Mouse (Mus musculus) stomach, embryonic 15.5 days (tissue): ENCODE data around the gene Cdh24. TPM values are rescaled to one million over a fixed set of nuclear protein-coding genes. Genes with fewer than 3 reads are reported as not detected.
"Not testable (repeated sequence)": the region's sequence is repeated elsewhere in the genome, so short reads cannot be mapped to it uniquely, and the experiment has no call there.

ENCODE experiments used
- ATAC-seq: fragments of 200-750 bp; cut with Nextera tagmentation; 2 replicates; pipeline ENCODE4 v1.8.0; 2017; ENCODE audit warnings: low read depth, moderate number of reproducible peaks, moderate TSS enrichment; ENCODE audit not compliant: insufficient read depth, low FRiP score
- H3K27ac ChIP-seq: fragments of 300-500 bp; sonication (generic); 2 replicates; pipeline ENCODE4 v1.5.1; 2015; ENCODE audit warnings: mild to moderate bottlenecking, inconsistent platforms
- H3K27me3 ChIP-seq: fragments of 300-500 bp; sonication (generic); replicated peaks from 2 replicates; pipeline ENCODE4 v1.6.1; 2015; ENCODE audit warnings: inconsistent platforms
- H3K36me3 ChIP-seq: fragments of 300-500 bp; sonication (generic); 2 replicates; pipeline ENCODE4 v1.6.1; 2015; ENCODE audit warnings: inconsistent platforms
- H3K4me1 ChIP-seq: fragments of 300-500 bp; sonication (generic); 2 replicates; pipeline ENCODE4 v1.6.1; 2015; ENCODE audit warnings: inconsistent platforms
- H3K4me2 ChIP-seq: fragments of 300-500 bp; sonication (generic); 2 replicates; pipeline ENCODE4 v1.6.1; 2015; ENCODE audit warnings: mild to moderate bottlenecking, inconsistent platforms
- H3K4me3 ChIP-seq: fragments of 300-500 bp; sonication (generic); replicated peaks from 2 replicates; pipeline ENCODE4 v1.5.1; 2015; ENCODE audit warnings: inconsistent platforms
- H3K9ac ChIP-seq: fragments of 300-500 bp; sonication (generic); 2 replicates; pipeline ENCODE4 v1.6.1; 2015; ENCODE audit warnings: inconsistent platforms
- H3K9me3 ChIP-seq: fragments of 300-500 bp; sonication (generic); 2 replicates; pipeline ENCODE4 v1.6.1; 2016; ENCODE audit warnings: inconsistent platforms
- WGBS: fragments of 180-500 bp; shearing (Covaris S2); methylation state at CpG from one replicate; pipeline ENCODE4 v1.1.7; 2015; 5-methylcytosine and 5-hydroxymethylcytosine counted together
- polyA plus RNA-seq: library from polyadenylated mRNA; unstranded; fragments of >200 nt; fragmentation: Nextera tagmentation; extraction: Ambion mirVana; gene quantifications from 2 replicates; pipeline ENCODE4 v1.2.1, GENCODE M21; 2015

The Cdh24 gene
- polyA plus RNA-seq, 1 experiment from 2014 or later, result 3.7 TPM

- Histone ChIP-seq H3K4me1 (no peaks in the 10 kb centered on the region; the same call in 1 of the 2 replicates), H3K27me3 (no peaks in the 10 kb centered on the region), H3K9me3 (no peaks in the 10 kb centered on the region), H3K36me3 (peaks cover 8% of the 10 kb centered on the region), H3K4me3 (peak within 1 kb of the TSS; percentile 90), H3K9ac (peak within 1 kb of the TSS; percentile 82), H3K4me2 (peak within 1 kb of the TSS; percentile 65), H3K27ac (peak within 1 kb of the TSS; percentile 53)
- peak; percentile 91 for ATAC-seq
- WGBS, result under 1% methylated on average over 24 of the region's 25 CpGs
Measured at GRCm38 (mm10) chr14:54617897-54618365, 23.2 kb downstream of the Cdh24 start, which contains the start of gene Psmb5. TSS of gene Psmb5 (minus strand) at chr14:54618022.

- Histone ChIP-seq H3K9me3 (no peaks in the 10 kb centered on the region), H3K27ac (peak overlapping the region; percentile 53), H3K4me1 (no peaks in the 10 kb centered on the region; the same call in 1 of the 2 replicates), H3K36me3 (peaks cover 12% of the 10 kb centered on the region), H3K27me3 (no peaks in the 10 kb centered on the region), H3K9ac (peak overlapping the region; percentile 82), H3K4me2 (peak overlapping the region; percentile 65), H3K4me3 (peak overlapping the region; percentile 90)
- WGBS, result 1% methylated on average over 38 of the region's 38 CpGs
- ATAC-seq, result peak; percentile 28; the same call in 1 of the 2 replicates
Measured at GRCm38 (mm10) chr14:54617152-54617896, 23.8 kb downstream of the Cdh24 start.

- H3K27ac ChIP-seq, result no peak overlapping the region
- H3K9me3 ChIP-seq, result no peaks in the 10 kb centered on the region
- no peaks in the 10 kb centered on the region; the same call in 1 of the 2 replicates for H3K4me1 ChIP-seq
- H3K27me3 ChIP-seq, result no peaks in the 10 kb centered on the region
- H3K4me3 ChIP-seq, result no peak overlapping the region
- WGBS, result 93% methylated on average over 16 of the region's 16 CpGs
- peaks cover 16% of the 10 kb centered on the region for H3K36me3 ChIP-seq
- H3K4me2 ChIP-seq, result 0 out of 2 replicates have a peak overlapping the region, but pooled peaks have one; percentile 65
- ATAC-seq, result no peak
- H3K9ac ChIP-seq, result no peak overlapping the region
Measured at GRCm38 (mm10) chr14:54616226-54616825, 24.8 kb downstream of the Cdh24 start.

GRCm38 (mm10) chr14:54614130-54614529 lies 27.0 kb downstream of the Cdh24 start:
- ATAC-seq, H3K4me2 ChIP-seq, H3K9me3 ChIP-seq, H3K27ac ChIP-seq, H3K4me3 ChIP-seq, H3K27me3 ChIP-seq, H3K4me1 ChIP-seq, H3K9ac ChIP-seq: not testable (repeated sequence)
- 89% methylated on average over 16 of the region's 16 CpGs for WGBS
- peaks cover 16% of the 10 kb centered on the region for H3K36me3 ChIP-seq

- no peaks in the 10 kb centered on the region for H3K4me1 ChIP-seq
- WGBS, result 79% methylated on average over 6 of the region's 6 CpGs
Measured at GRCm38 (mm10) chr14:54610648-54611047, 30.5 kb downstream of the Cdh24 start.

GRCm38 (mm10) chr14:54609962-54610361 lies 31.2 kb downstream of the Cdh24 start:
- Histone ChIP-seq H3K36me3 (peaks cover 16% of the 10 kb centered on the region), H3K27ac (no peak overlapping the region), H3K4me2 (no peak overlapping the region), H3K4me1 (no peaks in the 10 kb centered on the region), H3K9ac (no peak overlapping the region), H3K4me3 (no peak overlapping the region), H3K27me3 (no peaks in the 10 kb centered on the region), H3K9me3 (no peaks in the 10 kb centered on the region)
- 81% methylated on average over 4 of the region's 4 CpGs for WGBS
- no peak for ATAC-seq

More at GRCm38 (mm10) chr14:54610648-54611047, 30.5 kb downstream of the Cdh24 start:
- no peaks in the 10 kb centered on the region for H3K9me3 ChIP-seq
- no peak overlapping the region for H3K4me3 ChIP-seq
- no peak overlapping the region for H3K9ac ChIP-seq
- peaks cover 16% of the 10 kb centered on the region for H3K36me3 ChIP-seq
- ATAC-seq, result no peak
- no peaks in the 10 kb centered on the region for H3K27me3 ChIP-seq
- no peak overlapping the region for H3K4me2 ChIP-seq
- no peak overlapping the region for H3K27ac ChIP-seq

- no peak overlapping the region; the same call in 1 of the 2 replicates for H3K27ac ChIP-seq
- no peak for ATAC-seq
- H3K4me2 ChIP-seq, result no peak overlapping the region
- no peaks in the 10 kb centered on the region for H3K27me3 ChIP-seq
- H3K4me3 ChIP-seq, result no peak overlapping the region
- no peak overlapping the region for H3K9ac ChIP-seq
- peaks cover 4% of the 10 kb centered on the region; the same call in 1 of the 2 replicates for H3K4me1 ChIP-seq
- 53% methylated on average over 4 of the region's 4 CpGs for WGBS
- H3K36me3 ChIP-seq, result peaks cover 13% of the 10 kb centered on the region
- H3K9me3 ChIP-seq, result no peaks in the 10 kb centered on the region
Measured at GRCm38 (mm10) chr14:54609245-54609644, 31.9 kb downstream of the Cdh24 start.

- 0 out of 2 replicates have a peak, but pooled peaks cover 4% of the 10 kb centered on the region for H3K36me3 ChIP-seq
- no peaks in the 10 kb centered on the region for H3K27me3 ChIP-seq
- H3K4me3 ChIP-seq, result no peak overlapping the region
- H3K4me2 ChIP-seq, result no peak overlapping the region
- 51% methylated on average over 8 of the region's 8 CpGs for WGBS
- H3K4me1 ChIP-seq, result peaks cover 4% of the 10 kb centered on the region; the same call in 1 of the 2 replicates
- no peak overlapping the region for H3K27ac ChIP-seq
- H3K9ac ChIP-seq, result no peak overlapping the region
- no peaks in the 10 kb centered on the region for H3K9me3 ChIP-seq
- no peak for ATAC-seq
Measured at GRCm38 (mm10) chr14:54607226-54607625, 33.9 kb downstream of the Cdh24 start.

GRCm38 (mm10) chr14:54605752-54606321 lies 35.3 kb downstream of the Cdh24 start, which contains the start of gene 4931414P19Rik:
TSS of gene 4931414P19Rik (minus strand) at chr14:54605993.
- H3K4me3 ChIP-seq, result peak within 1 kb of the TSS; percentile 53
- H3K36me3 ChIP-seq, result no peaks in the 10 kb centered on the region
- no peaks in the 10 kb centered on the region for H3K27me3 ChIP-seq
- H3K4me1 ChIP-seq, result peaks cover 4% of the 10 kb centered on the region; the same call in 1 of the 2 replicates
- WGBS, result under 1% methylated on average over 38 of the region's 39 CpGs
- H3K9me3 ChIP-seq, result no peaks in the 10 kb centered on the region
- peak within 1 kb of the TSS; percentile 46; the same call in 1 of the 2 replicates for H3K9ac ChIP-seq
- H3K4me2 ChIP-seq, result peak within 1 kb of the TSS; percentile 69
- H3K27ac ChIP-seq, result peak within 1 kb of the TSS; percentile 85
- peak; percentile 59 for ATAC-seq

- Histone ChIP-seq H3K4me3 (peak overlapping the region; percentile 59), H3K27me3 (no peaks in the 10 kb centered on the region), H3K9ac (no peak overlapping the region), H3K4me1 (peaks cover 4% of the 10 kb centered on the region; the same call in 1 of the 2 replicates), H3K36me3 (no peaks in the 10 kb centered on the region), H3K27ac (peak overlapping the region; percentile 42; the same call in 1 of the 2 replicates), H3K4me2 (peak overlapping the region; percentile 53), H3K9me3 (no peaks in the 10 kb centered on the region)
- no peak for ATAC-seq
- 81% methylated on average over 8 of the region's 8 CpGs for WGBS
Measured at GRCm38 (mm10) chr14:54603686-54604085, 37.5 kb downstream of the Cdh24 start.

- Histone ChIP-seq H3K9me3 (no peaks in the 10 kb centered on the region), H3K27ac (peak overlapping the region; percentile 93), H3K36me3 (no peaks in the 10 kb centered on the region), H3K9ac (peak overlapping the region; percentile 58; the same call in 1 of the 2 replicates), H3K4me1 (peaks cover 4% of the 10 kb centered on the region; the same call in 1 of the 2 replicates), H3K4me3 (peak overlapping the region; percentile 59), H3K27me3 (no peaks in the 10 kb centered on the region), H3K4me2 (peak overlapping the region; percentile 53)
- ATAC-seq, result peak; percentile 98
- under 1% methylated on average over 46 of the region's 46 CpGs for WGBS
Measured at GRCm38 (mm10) chr14:54603038-54603654, 38.0 kb downstream of the Cdh24 start.
